Mouse (Mus musculus) olfactory bulb, adult 2 months (tissue): Measurements from ENCODE around the gene Tcp11x2. TPM values are rescaled to one million over a fixed set of nuclear protein-coding genes. Genes with fewer than 3 reads are reported as not detected.

ENCODE experiments used
- H3K27ac ChIP-seq: fragments of 200-500 bp; 2 replicates; pipeline ENCODE4 v1.5.1; 2012; ENCODE audit warnings: low read depth, low read length; ENCODE audit not compliant: insufficient read depth
- H3K4me1 ChIP-seq: fragments of 200-500 bp; 2 replicates; pipeline ENCODE4 v1.6.1; 2012; ENCODE audit warnings: low read length; ENCODE audit not compliant: control insufficient read depth, insufficient read depth
- H3K4me3 ChIP-seq: fragments of 200-500 bp; 2 replicates; pipeline ENCODE4 v1.5.1; 2012; ENCODE audit warnings: mild to moderate bottlenecking, low read depth, low read length, moderate library complexity; ENCODE audit not compliant: insufficient read depth
- CTCF ChIP-seq: fragments of 200-500 bp; IDR thresholded peaks from 2 replicates; pipeline ENCODE4 v1.5.1; 2012; ENCODE audit warnings: low read depth, mild to moderate bottlenecking, low read length, moderate library complexity; ENCODE audit not compliant: insufficient read depth
- POLR2A ChIP-seq: fragments of 200-500 bp; IDR thresholded peaks from 2 replicates; pipeline ENCODE4 v1.6.1; 2012; ENCODE audit warnings: mild to moderate bottlenecking, low read depth, low read length, moderate library complexity; ENCODE audit not compliant: insufficient read depth
- WGBS: fragments of 180-500 bp; shearing (Covaris S2); methylation state at CpG from one replicate; pipeline ENCODE4 v1.1.7; 2018; 5-methylcytosine and 5-hydroxymethylcytosine counted together
- polyA plus RNA-seq: library from polyadenylated mRNA; stranded (reverse); fragments of >200 nt; gene quantifications from 2 replicates; pipeline ENCODE4 v1.2.4, GENCODE M21; 2012; ENCODE audit warnings: low replicate concordance; ENCODE audit not compliant: missing spikeins, insufficient read depth, insufficient read length

Gene Tcp11x2
- polyA plus RNA-seq, 1 experiment = not detected

DNA sequence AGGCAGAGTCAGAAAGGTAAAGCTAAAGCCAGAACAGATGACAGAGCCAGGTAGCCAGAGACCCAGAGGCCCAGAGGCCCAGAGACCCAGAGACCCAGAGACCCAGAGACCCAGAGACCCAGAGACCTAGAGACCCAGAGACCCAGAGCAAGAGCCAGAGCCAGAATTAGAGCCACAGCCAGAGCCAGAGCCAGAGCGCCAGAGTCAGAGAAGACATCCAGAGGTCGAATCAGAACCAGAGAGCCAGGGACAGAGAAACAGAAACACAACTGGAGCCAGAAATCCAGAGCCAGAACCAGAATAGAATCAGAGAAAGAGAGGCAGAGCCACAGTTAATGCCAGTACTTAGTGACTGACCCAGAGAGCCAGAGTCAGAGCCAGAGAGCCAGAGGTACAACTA lies 11.7 kb downstream of the Tcp11x2 start:
- H3K4me1 ChIP-seq = no peaks in the 10 kb centered on the region
- no peak overlapping the region for H3K27ac ChIP-seq
- TF ChIP-seq POLR2A (no peak), CTCF (no peak)
- 78% methylated on average over 2 of the region's 2 CpGs for WGBS
- no peak overlapping the region for H3K4me3 ChIP-seq

DNA sequence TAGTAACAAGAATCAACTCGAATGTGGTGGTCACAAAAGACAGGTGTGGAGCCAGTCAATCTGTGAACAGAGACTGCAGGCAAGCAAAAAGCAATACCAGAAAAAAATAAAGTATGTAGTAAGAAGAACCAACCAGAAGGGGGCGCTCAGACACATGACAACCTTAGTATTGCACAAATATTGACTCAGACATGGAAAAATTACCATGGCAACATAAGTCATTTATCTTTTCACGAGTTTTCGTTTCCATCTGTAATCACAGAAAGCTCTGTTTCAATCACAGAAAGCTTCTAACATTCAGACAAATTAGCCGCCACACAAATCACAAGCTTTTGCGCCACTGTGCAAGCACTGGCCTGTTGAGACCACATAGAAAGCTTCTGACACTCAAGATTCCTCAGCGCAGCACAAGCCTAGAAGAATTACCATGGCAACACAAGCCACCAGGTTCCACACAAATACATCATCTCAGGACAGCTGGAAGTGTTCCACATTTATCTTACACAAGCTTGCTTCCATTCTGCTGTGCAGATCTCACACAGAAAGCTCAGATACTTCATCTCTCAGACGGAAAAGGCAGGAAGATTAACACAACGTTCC lies 41.3 kb downstream of the Tcp11x2 start:
- Histone ChIP-seq H3K27ac (no peak overlapping the region), H3K4me3 (no peak overlapping the region), H3K4me1 (no peaks in the 10 kb centered on the region)
- TF ChIP-seq CTCF = no peak
- no peak for TF ChIP-seq POLR2A
- WGBS = 31% methylated on average over 9 of the region's 9 CpGs

DNA sequence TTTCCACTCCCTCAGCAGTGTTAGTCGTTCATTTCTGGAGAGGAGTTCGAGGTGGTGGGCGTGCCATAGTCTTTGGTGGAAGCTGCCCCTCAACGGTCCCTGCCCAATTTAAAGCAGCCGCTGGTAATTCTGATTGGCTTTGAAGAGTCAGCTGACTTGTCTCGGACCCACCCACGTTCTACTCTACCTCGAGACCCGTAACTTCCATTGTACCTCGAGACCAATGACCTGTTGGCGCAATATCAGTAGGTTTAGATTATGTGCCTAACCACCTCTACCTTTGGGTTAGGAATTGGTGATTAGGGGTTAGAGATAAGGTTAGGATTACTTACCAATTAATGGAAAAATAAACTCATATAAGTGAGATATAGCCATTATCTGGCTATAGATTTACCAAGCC lies 66.0 kb downstream of the Tcp11x2 start, which contains the start of gene Prame:
Prame (minus strand) TSS at position 101 of the 400 bp plus-strand sequence.
- WGBS = 91% methylated on average over 11 of the region's 11 CpGs
- TF ChIP-seq POLR2A = no peak
- no peak for TF ChIP-seq CTCF
- Histone ChIP-seq H3K4me1 (0 out of 2 replicates have a peak, but pooled peaks cover 2% of the 10 kb centered on the region), H3K27ac (no peak within 1 kb of the TSS), H3K4me3 (no peak within 1 kb of the TSS)

Other genes starting within 250 kb of the Tcp11x2 start
- not detected in 2 replicates for gene AV320801, start 199.2 kb downstream of the Tcp11x2 start, polyA plus RNA-seq
- gene Nxf7, start 95.0 kb downstream of the Tcp11x2 start, polyA plus RNA-seq = not detected in 2 replicates
- gene Prame, start 66.1 kb downstream of the Tcp11x2 start, polyA plus RNA-seq = not detected in 2 replicates
- gene Tmsb15a, start 31.5 kb upstream of the Tcp11x2 start, polyA plus RNA-seq = not detected in 2 replicates
- not detected in 2 replicates for gene Armcx5, start 48.9 kb upstream of the Tcp11x2 start, polyA plus RNA-seq
- 223 TPM in 1 of 2 replicates, not detected in the other for gene Gprasp1, start 48.9 kb upstream of the Tcp11x2 start, polyA plus RNA-seq
- gene Bhlhb9, start 103.8 kb upstream of the Tcp11x2 start, polyA plus RNA-seq = not detected in 2 replicates
- gene Gprasp2, start 145.2 kb upstream of the Tcp11x2 start, polyA plus RNA-seq = 81.4 TPM in 1 of 2 replicates, not detected in the other